Mouse (Mus musculus): Measurements from ENCODE around the gene Tle6. TPM values are rescaled to one million over a fixed set of nuclear protein-coding genes. Genes with fewer than 3 reads are reported as not detected.

The Tle6 gene
- polyA plus RNA-seq, 1 experiment from 2014 or later = 2.8 TPM

DNA sequence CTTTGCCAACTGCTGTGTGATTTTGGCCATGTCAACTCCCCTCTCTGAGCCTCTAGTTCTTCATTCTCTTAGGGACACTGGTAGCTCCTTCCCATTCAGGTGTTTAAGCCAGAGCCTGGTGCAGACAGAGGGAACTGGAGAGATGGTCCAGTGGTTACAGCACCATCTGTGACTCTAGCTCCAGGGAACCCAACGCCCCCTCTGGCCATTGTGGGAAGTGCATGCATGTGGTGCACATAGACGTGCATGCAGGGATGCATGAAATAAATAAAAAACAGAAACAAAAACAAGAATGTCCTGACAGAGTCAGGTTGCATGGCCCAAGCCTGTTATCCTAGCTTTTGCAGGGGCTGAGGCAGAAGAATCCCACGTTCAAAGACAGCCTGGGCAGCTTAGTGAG lies 44.6 kb downstream of the Tle6 start:
- no peak overlapping the region for H3K9ac ChIP-seq (replicated peaks)
- H3K4me3 ChIP-seq (replicated peaks) = no peak overlapping the region
- 75% methylated on average over 3 of the region's 3 CpGs for WGBS
- ATAC-seq = no peak
- H3K4me1 ChIP-seq (replicated peaks) = peaks cover 18% of the 10 kb centered on the region
- H3K9me3 ChIP-seq = no peaks in the 10 kb centered on the region
- H3K27ac ChIP-seq = no peak overlapping the region
- peaks cover 2% of the 10 kb centered on the region for H3K36me3 ChIP-seq
- no peak overlapping the region for H3K4me2 ChIP-seq (replicated peaks)
- no peaks in the 10 kb centered on the region for H3K27me3 ChIP-seq

DNA sequence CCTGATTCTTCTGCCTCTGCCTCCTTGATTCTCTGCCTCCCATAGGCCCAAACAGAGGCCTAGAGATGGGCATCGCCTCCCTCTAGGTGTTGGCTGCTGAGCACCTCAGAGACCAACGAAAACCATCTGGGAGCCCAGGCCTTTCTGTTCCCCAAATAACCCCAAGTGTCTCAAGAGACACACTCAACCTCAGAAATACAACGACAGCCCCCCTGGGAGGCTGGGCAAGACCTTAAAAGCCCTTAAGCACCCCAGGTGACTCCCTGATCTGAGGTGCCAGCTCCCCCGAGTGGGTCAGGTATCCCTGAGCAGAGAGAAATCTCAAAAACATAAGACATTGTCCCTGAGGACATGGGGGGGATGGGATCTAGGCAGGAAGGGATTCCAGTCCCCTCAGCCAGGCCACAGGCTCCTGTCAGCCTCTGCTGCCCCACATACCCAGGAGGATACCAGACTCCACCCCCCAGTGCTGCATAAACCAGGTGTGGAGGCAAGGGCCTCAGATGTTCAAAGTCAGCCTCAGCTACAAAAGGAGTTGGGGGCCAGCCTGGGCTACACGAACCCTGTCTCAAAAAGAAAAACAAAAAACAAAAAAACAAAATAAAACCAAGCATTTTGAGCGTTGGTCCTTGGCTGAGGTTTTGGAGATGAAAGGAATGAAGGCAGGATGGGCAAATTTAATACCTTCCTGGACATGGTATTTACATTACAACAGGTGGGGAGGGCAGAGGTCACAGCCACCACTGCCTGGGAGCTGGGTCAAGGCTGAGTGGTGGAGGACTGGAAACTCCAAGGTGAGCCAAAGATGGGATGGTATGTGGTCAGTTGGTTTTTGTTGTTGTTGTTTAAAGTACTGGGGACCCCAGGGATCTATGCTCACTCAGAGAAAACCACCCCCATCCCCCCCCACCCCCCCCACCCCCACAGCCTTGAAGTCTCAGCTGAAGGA lies 46.8 kb downstream of the Tle6 start:
- no peak for ATAC-seq
- Histone ChIP-seq H3K27ac (no peak overlapping the region), H3K4me3 (replicated peaks) (no peak overlapping the region), H3K36me3 (no peaks in the 10 kb centered on the region), H3K9ac (replicated peaks) (no peak overlapping the region), H3K27me3 (no peaks in the 10 kb centered on the region), H3K9me3 (no peaks in the 10 kb centered on the region), H3K4me1 (replicated peaks) (peaks cover 6% of the 10 kb centered on the region), H3K4me2 (replicated peaks) (no peak overlapping the region)
- 88% methylated on average over 6 of the region's 6 CpGs for WGBS

- Histone ChIP-seq H3K4me1 (replicated peaks) (no peaks in the 10 kb centered on the region; the same call in 1 of the 2 replicates), H3K9ac (replicated peaks) (no peak overlapping the region), H3K9me3 (no peaks in the 10 kb centered on the region), H3K4me3 (replicated peaks) (no peak overlapping the region), H3K4me2 (replicated peaks) (no peak overlapping the region), H3K27me3 (no peaks in the 10 kb centered on the region), H3K36me3 (no peaks in the 10 kb centered on the region), H3K27ac (no peak overlapping the region)
- 82% methylated on average over 5 of the region's 5 CpGs for WGBS
- ATAC-seq = no peak
These were observed 47.6 kb downstream of the Tle6 start for GRCm38 (mm10) chr10:81553232-81553631.

DNA sequence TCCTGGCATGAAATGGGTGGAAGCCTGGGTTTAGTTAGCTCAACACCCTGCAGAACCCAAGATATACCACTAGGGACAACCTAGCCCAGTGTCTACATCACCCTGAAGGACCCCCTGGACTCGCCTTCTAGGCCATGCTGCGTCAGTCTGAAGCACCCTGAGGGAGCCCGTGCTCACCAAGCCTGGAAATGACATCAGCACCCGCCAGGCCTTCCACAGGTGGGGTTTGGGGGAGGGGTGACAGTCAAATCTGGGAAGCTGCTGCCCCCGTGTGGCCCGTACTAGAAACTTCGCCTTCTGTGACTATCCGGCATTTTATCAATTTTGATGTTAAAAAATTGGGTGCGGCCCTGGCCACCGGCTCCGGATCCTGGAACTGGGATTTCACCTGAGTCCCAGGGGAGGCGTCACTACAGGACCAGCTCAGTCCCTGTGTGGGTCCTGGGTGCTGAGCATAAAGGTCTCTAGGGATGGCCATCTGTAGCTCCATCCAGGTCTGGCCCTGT lies 49.2 kb downstream of the Tle6 start:
- Histone ChIP-seq H3K9ac (replicated peaks) (no peak overlapping the region), H3K4me2 (replicated peaks) (no peak overlapping the region), H3K27me3 (no peaks in the 10 kb centered on the region), H3K4me1 (replicated peaks) (no peaks in the 10 kb centered on the region; the same call in 1 of the 2 replicates), H3K4me3 (replicated peaks) (no peak overlapping the region), H3K27ac (peak overlapping the region; percentile 22; the same call in 1 of the 2 replicates), H3K36me3 (no peaks in the 10 kb centered on the region), H3K9me3 (no peaks in the 10 kb centered on the region)
- ATAC-seq = peak; percentile 89
- WGBS = 6% methylated on average over 12 of the region's 12 CpGs

DNA sequence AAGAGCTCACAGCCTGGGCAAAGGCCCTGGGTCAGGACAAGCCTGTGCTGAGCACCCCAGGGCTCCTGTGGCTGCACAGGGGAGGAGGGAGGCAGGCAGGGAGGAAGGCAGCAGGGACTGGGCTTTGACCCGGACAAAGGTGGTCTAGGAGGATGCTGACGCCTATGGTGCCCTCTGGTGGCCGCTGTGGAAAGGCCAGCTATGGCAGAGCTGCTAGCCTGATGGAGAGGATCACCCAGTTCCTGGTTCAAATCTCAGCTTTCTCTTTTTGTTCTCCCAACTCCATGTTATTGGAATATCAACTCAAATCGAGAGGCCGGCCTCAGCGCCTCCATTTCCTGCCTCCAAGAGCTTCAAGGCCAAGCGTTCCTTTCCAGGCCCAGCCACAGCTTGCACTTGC lies 50.6 kb downstream of the Tle6 start:
- no peak overlapping the region for H3K9ac ChIP-seq (replicated peaks)
- H3K27me3 ChIP-seq = no peaks in the 10 kb centered on the region
- no peak overlapping the region for H3K4me2 ChIP-seq (replicated peaks)
- H3K36me3 ChIP-seq = no peaks in the 10 kb centered on the region
- H3K27ac ChIP-seq = no peak overlapping the region
- 9% methylated on average over 7 of the region's 7 CpGs for WGBS
- H3K4me3 ChIP-seq (replicated peaks) = no peak overlapping the region
- peaks cover 4% of the 10 kb centered on the region for H3K4me1 ChIP-seq (replicated peaks)
- H3K9me3 ChIP-seq = no peaks in the 10 kb centered on the region
- ATAC-seq = no peak

DNA sequence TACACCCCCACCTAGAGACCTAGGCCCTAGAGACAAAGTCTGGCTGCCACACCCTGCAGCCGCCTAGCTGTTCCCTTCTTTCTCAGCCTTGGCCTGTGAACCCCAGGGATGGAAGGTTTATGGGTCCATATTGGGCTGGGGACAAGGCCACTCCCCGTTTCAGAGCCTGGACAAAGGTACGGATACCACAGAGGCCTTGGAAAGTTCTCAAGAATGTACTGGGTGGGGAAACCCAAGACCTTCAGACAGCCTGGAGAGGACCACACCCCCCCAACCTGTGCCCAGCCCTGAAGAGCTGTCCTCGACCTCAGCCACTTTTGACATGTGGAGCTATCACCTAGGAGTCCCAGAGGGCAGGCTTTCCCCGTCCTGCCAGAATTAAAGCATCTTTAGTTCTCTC lies 51.9 kb downstream of the Tle6 start:
- H3K9ac ChIP-seq (replicated peaks) = no peak overlapping the region
- H3K4me1 ChIP-seq (replicated peaks) = peaks cover 9% of the 10 kb centered on the region
- H3K27ac ChIP-seq = no peak overlapping the region
- no peaks in the 10 kb centered on the region for H3K36me3 ChIP-seq
- 76% methylated on average over 5 of the region's 5 CpGs for WGBS
- no peaks in the 10 kb centered on the region for H3K9me3 ChIP-seq
- ATAC-seq = no peak
- H3K27me3 ChIP-seq = no peaks in the 10 kb centered on the region
- no peak overlapping the region for H3K4me2 ChIP-seq (replicated peaks)
- H3K4me3 ChIP-seq (replicated peaks) = no peak overlapping the region

DNA sequence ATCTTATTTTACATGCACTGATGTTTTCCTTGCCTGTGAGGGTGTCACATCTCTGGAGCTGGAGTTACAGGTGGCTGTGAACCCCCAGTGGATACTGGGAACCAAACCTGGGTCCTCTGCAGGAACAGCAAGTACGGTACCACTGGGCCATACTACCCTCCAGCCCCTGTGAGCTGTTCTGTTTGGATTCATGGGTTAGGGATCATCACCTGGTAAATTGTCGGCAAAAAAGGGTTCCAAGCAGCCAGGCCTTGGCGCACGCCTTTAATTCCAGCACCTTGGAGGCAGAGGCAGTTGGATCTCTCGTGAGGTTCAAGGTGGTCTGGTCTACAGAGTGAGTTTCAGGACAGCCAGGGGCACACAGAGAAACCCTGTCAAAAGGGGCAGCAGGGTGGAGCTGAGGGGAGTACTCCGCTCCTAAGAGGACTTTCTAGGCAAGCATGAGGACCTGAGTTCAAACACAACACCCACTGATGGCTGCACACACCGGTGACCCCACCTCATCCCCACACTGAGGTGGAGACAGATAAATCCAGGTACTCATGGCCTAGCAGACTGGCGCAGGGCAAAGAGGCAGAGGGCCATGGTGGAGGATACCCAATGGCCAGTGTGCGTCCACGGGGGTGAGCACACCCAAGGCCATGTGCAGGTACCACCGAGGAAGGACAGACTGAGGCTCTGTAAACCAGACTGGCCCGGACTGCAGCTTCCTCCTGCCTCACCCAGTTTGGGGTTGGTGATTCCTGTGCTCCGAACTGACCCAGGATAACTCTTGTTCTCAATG lies 53.9 kb downstream of the Tle6 start:
- Histone ChIP-seq H3K9ac (replicated peaks) (no peak overlapping the region), H3K27ac (no peak overlapping the region), H3K27me3 (no peaks in the 10 kb centered on the region), H3K9me3 (no peaks in the 10 kb centered on the region), H3K4me3 (replicated peaks) (no peak overlapping the region), H3K4me1 (replicated peaks) (peaks cover 29% of the 10 kb centered on the region), H3K36me3 (no peaks in the 10 kb centered on the region), H3K4me2 (replicated peaks) (no peak overlapping the region)
- 96% methylated on average over 13 of the region's 13 CpGs for WGBS
- no peak for ATAC-seq

GRCm38 (mm10) chr10:81546332-81546731 lies 54.5 kb downstream of the Tle6 start:
- no peak overlapping the region for H3K9ac ChIP-seq (replicated peaks)
- H3K4me1 ChIP-seq (replicated peaks) = peaks cover 36% of the 10 kb centered on the region
- 80% methylated on average over 5 of the region's 5 CpGs for WGBS
- ATAC-seq = no peak
- no peak overlapping the region for H3K4me2 ChIP-seq (replicated peaks)
- H3K4me3 ChIP-seq (replicated peaks) = no peak overlapping the region
- H3K9me3 ChIP-seq = no peaks in the 10 kb centered on the region
- no peaks in the 10 kb centered on the region for H3K27me3 ChIP-seq
- H3K27ac ChIP-seq = no peak overlapping the region
- no peaks in the 10 kb centered on the region for H3K36me3 ChIP-seq

- Histone ChIP-seq H3K27me3 (no peaks in the 10 kb centered on the region), H3K27ac (peak within 1 kb of the TSS; percentile 92), H3K9me3 (no peaks in the 10 kb centered on the region), H3K9ac (replicated peaks) (peak within 1 kb of the TSS; percentile 98), H3K4me2 (replicated peaks) (peak within 1 kb of the TSS; percentile 91), H3K4me3 (replicated peaks) (peak within 1 kb of the TSS; percentile 98), H3K36me3 (no peaks in the 10 kb centered on the region), H3K4me1 (replicated peaks) (peaks cover 42% of the 10 kb centered on the region)
- 1% methylated on average over 57 of the region's 59 CpGs for WGBS
- ATAC-seq = peak; percentile 97
These were observed 55.6 kb downstream of the Tle6 start, which contains the start of gene Gna11 for GRCm38 (mm10) chr10:81545161-81545747. TSS of gene Gna11 (minus strand) at chr10:81545190.

- Histone ChIP-seq H3K9ac (replicated peaks) (peak overlapping the region; percentile 98), H3K27me3 (no peaks in the 10 kb centered on the region), H3K4me1 (replicated peaks) (peaks cover 42% of the 10 kb centered on the region), H3K4me3 (replicated peaks) (peak overlapping the region; percentile 98), H3K36me3 (no peaks in the 10 kb centered on the region), H3K9me3 (no peaks in the 10 kb centered on the region), H3K4me2 (replicated peaks) (peak overlapping the region; percentile 91), H3K27ac (peak overlapping the region; percentile 85)
- WGBS = under 1% methylated on average over 88 of the region's 93 CpGs
- ATAC-seq = peak; percentile 15
These were observed 56.3 kb downstream of the Tle6 start for GRCm38 (mm10) chr10:81544296-81545160.

- H3K36me3 ChIP-seq = peaks cover 8% of the 10 kb centered on the region; the same call in 1 of the 2 replicates
- peak overlapping the region; percentile 91 for H3K4me2 ChIP-seq (replicated peaks)
- H3K4me1 ChIP-seq (replicated peaks) = peaks cover 42% of the 10 kb centered on the region
- H3K27me3 ChIP-seq = no peaks in the 10 kb centered on the region
- H3K9ac ChIP-seq (replicated peaks) = peak overlapping the region; percentile 98
- no peaks in the 10 kb centered on the region for H3K9me3 ChIP-seq
- 58% methylated on average over 1 of the region's 1 CpGs for WGBS
- no peak overlapping the region for H3K27ac ChIP-seq
- ATAC-seq = no peak
- H3K4me3 ChIP-seq (replicated peaks) = peak overlapping the region; percentile 98
These were observed 57.2 kb downstream of the Tle6 start for GRCm38 (mm10) chr10:81543633-81544032.
